Mouse (Mus musculus) megakaryocyte, adult 5-6 weeks (primary cell): ENCODE results near the gene Il18rap. TPM values are rescaled to one million over a fixed set of nuclear protein-coding genes. Genes with fewer than 3 reads are reported as not detected.
"Not testable (repeated sequence)": the region's sequence is repeated elsewhere in the genome, so short reads cannot be mapped to it uniquely, and the experiment has no call there.

Experiments used
- ATAC-seq: 2 replicates; pipeline ENCODE4 v1.8.0; 2016; ENCODE audit warnings: mild to moderate bottlenecking, inconsistent platforms; ENCODE audit not compliant: poor library complexity, severe bottlenecking
- total RNA-seq, 2 experiments: library from RNA; stranded (forward) in 1 of 2; stranded (reverse) in 1 of 2; fragments of 153-499, 151-499 nt in 1 of 2; fragments of 221-1000, 200-1000 nt in 1 of 2; gene quantifications; 2 replicates each; pipeline versions ENCODE4 v1.2.3 to v1.2.4; 2015 to 2017

Gene Il18rap
- total RNA-seq, 2 experiments from 2014 or later: 28.7 to 30.5 TPM

GRCm38 (mm10) chr1:40537577-40537976 is 22.4 kb downstream of the Il18rap start:
- ATAC-seq: no peak

DNA sequence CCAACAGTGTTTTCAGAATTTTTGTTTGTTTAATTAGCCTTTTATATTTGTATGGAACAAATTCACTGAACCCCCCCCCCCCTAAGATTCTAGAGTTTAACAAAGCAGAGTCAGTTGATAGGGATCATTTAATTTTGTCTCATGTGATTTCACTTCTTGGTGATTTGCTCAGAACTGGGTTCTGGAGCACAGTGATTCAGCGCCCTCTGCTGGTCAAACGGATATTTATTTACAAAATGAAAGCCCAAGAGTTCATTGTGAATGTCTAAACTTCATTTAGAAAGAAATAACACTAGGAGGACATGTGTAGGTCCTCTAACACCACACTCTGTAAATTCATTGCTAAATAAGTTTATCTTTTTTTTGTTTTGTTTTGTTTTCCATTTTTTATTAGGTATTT is 29.5 kb downstream of the Il18rap start:
- ATAC-seq: 0 out of 2 replicates have a peak, but pooled peaks have one; percentile 35

- ATAC-seq: no peak
Observed at GRCm38 (mm10) chr1:40546645-40547044, 31.5 kb downstream of the Il18rap start.

DNA sequence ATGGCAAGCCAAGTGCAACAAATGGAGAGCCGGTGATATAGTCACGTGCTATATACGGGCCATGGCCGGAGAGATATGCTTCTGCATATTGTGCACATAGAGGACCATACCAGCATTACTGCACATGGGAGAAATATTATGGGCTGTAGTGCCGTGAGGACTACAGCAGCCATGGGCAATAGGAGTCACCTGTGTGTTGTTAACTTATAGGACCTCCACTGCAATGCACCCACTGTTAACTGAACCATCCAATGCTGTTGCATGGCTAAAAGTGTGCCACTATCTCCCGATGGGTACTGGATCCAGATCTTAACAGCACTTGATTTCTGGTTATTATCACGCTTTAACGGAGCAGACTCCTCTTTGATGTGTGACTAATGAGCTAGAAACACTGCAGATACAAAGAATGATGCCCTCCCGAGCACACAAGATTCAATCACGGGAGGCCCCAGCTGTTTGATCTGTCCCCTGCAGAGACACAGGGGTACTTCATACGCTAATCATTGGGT is 32.0 kb downstream of the Il18rap start:
- ATAC-seq: no peak

- no peak for ATAC-seq
Observed at GRCm38 (mm10) chr1:40547762-40548161, 32.6 kb downstream of the Il18rap start.

GRCm38 (mm10) chr1:40569374-40569773 is 54.2 kb downstream of the Il18rap start:
- ATAC-seq: no peak

- 0 out of 2 replicates have a peak, but pooled peaks have one; percentile 35 for ATAC-seq
Observed at GRCm38 (mm10) chr1:40579784-40580183, 64.6 kb downstream of the Il18rap start, which contains the start of gene Slc9a4. Slc9a4 (plus strand) TSS chr1:40580081.

- ATAC-seq: no peak
Observed at GRCm38 (mm10) chr1:40580269-40580668, 65.1 kb downstream of the Il18rap start.

GRCm38 (mm10) chr1:40586776-40587175 is 71.6 kb downstream of the Il18rap start:
- ATAC-seq: no peak

DNA sequence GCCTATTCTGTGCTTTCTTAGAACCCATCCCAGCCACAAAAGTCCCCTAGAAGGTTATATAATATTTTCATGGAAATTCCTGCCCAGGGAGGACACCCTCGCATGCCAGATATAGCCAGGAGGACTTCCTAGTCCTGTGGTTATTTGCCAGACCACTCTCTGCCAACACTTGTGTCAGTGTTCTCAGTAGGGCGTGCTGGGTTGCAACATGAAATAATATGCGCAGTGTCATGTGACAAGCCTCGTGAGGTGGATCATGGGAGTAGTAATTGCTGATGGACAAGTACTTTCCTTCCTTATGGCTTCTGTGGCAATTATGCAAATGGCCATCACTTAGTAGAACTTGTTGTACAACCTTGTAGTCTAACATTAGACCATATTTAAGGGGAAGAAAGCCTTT is 75.8 kb downstream of the Il18rap start:
- ATAC-seq: no peak

GRCm38 (mm10) chr1:40597822-40598221 is 82.7 kb downstream of the Il18rap start:
- ATAC-seq: no peak

GRCm38 (mm10) chr1:40599661-40600060 is 84.5 kb downstream of the Il18rap start:
- ATAC-seq: not testable (repeated sequence)

GRCm38 (mm10) chr1:40600394-40601327 is 85.5 kb downstream of the Il18rap start:
- ATAC-seq: peak; percentile 70

Other genes starting within 250 kb of the Il18rap start
- gene Il1rl2, start 190.8 kb upstream of the Il18rap start, total RNA-seq (2015): 4.0 and 6.2 TPM in 2 replicates
- 4.2 and 5.3 TPM in 2 replicates for gene Il1rl2, start 190.8 kb upstream of the Il18rap start, total RNA-seq (2017)
- gene Il1rl1, start 85.8 kb upstream of the Il18rap start, total RNA-seq (2015): 4.2 and 7.3 TPM in 2 replicates
- gene Il1rl1, start 85.8 kb upstream of the Il18rap start, total RNA-seq (2017): 5.7 and 8.9 TPM in 2 replicates
- gene Il18r1, start 49.8 kb upstream of the Il18rap start, total RNA-seq (2015): 6.8 and 8.9 TPM in 2 replicates
- gene Il18r1, start 49.8 kb upstream of the Il18rap start, total RNA-seq (2017): 11.6 and 15.4 TPM in 2 replicates
- gene Slc9a4, start 64.7 kb downstream of the Il18rap start, total RNA-seq (2015): 0.38 TPM in 1 of 2 replicates, not detected in the other
- gene Slc9a4, start 64.7 kb downstream of the Il18rap start, total RNA-seq (2017): 0.11 TPM in 1 of 2 replicates, not detected in the other
- gene Slc9a2, start 165.2 kb downstream of the Il18rap start, total RNA-seq (2015): 0.04 TPM in 1 of 2 replicates, not detected in the other
- gene Slc9a2, start 165.2 kb downstream of the Il18rap start, total RNA-seq (2017): 0.20 TPM in 1 of 2 replicates, not detected in the other